11 mouse cellular contexts compared by ENCODE assay signal in the genomic region with DNA sequence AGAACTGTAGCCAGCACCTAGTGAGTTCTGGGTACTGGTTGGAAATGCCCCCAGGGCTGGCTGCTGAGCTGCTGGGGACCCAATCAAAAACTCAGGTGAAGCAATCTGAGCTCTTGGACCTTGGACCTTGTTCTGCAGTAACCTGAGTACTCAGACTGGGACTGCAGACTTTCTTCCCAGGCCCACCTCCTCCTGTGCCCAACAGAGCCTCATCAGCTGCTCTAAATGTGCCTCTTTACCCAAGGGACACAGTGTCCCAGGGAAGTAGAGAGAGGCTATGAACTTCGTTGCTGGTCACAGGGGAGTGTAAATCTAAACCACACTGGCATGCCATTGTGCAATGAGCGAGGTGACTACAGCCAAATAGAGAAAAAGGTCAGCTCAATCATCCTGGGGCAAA.
DNase-seq lines count a peak whose midpoint lies in the region; ATAC-seq and TF ChIP-seq lines count a peak whose summit lies in the region.
"Had no signal": no experiment of that assay in that cellular context is flagged by ENCODE, and none has a peak within 500 bp of the region (broad histone marks: within the 10 kb centered on the region; RNA-seq: fewer than 3 reads in every experiment).

No protein-coding gene starts in this region.

- H3K9me3 ChIP-seq in intestine, embryonic 15.5 days = no peaks in the 10 kb centered on the region
- no peaks in the 10 kb centered on the region for H3K9me3 ChIP-seq in stomach, embryonic 14.5 days (ENCODE audit: control insufficient read depth, low read depth, low read length)
- H3K9me3 ChIP-seq in hindbrain, embryonic 12.5 days (replicated peaks) = no peaks in the 10 kb centered on the region
- no peaks in the 10 kb centered on the region for H3K9me3 ChIP-seq in forebrain, embryonic 12.5 days

- H3K79me2 ChIP-seq in heart, adult 2 months (replicated peaks; ENCODE audit: control insufficient read depth, insufficient read depth, low read length) = no peaks in the 10 kb centered on the region

- WGBS in heart, adult 2 months = 43% methylated on average over 2 of the region's 2 CpGs
- 38% methylated on average over 2 of the region's 2 CpGs for WGBS in intestine, embryonic 15.5 days
- WGBS in stomach, embryonic 14.5 days = 53% methylated on average over 2 of the region's 2 CpGs
- WGBS in hindbrain, embryonic 12.5 days = 58% methylated on average over 2 of the region's 2 CpGs
- 69% methylated on average over 2 of the region's 2 CpGs for WGBS in forebrain, embryonic 12.5 days

- no peaks in the 10 kb centered on the region for H3K27me3 ChIP-seq in heart, adult 2 months (ENCODE audit: control insufficient read depth, insufficient read depth, low read length)
- no peaks in the 10 kb centered on the region for H3K27me3 ChIP-seq in intestine, embryonic 15.5 days (replicated peaks)
- no peaks in the 10 kb centered on the region for H3K27me3 ChIP-seq in stomach, embryonic 14.5 days (ENCODE audit: control insufficient read depth, insufficient read depth, low read length)
- H3K27me3 ChIP-seq in hindbrain, embryonic 12.5 days = peaks cover 3% of the 10 kb centered on the region; the same call in 1 of the 2 replicates
- no peaks in the 10 kb centered on the region for H3K27me3 ChIP-seq in forebrain, embryonic 12.5 days

- peaks cover 8% of the 10 kb centered on the region for H3K4me1 ChIP-seq in heart, adult 2 months (ENCODE audit: control insufficient read depth, insufficient read depth, low read length)
- peaks cover 17% of the 10 kb centered on the region for H3K4me1 ChIP-seq in intestine, embryonic 15.5 days (replicated peaks)
- H3K4me1 ChIP-seq in stomach, embryonic 14.5 days (ENCODE audit: control insufficient read depth, insufficient read depth, low read length) = peaks cover 11% of the 10 kb centered on the region
- peaks cover 19% of the 10 kb centered on the region for H3K4me1 ChIP-seq in hindbrain, embryonic 12.5 days
- peaks cover 23% of the 10 kb centered on the region for H3K4me1 ChIP-seq in forebrain, embryonic 12.5 days

- H3K4me3 ChIP-seq in heart, adult 2 months = no peak overlapping the region
- no peak overlapping the region for H3K4me3 ChIP-seq in intestine, embryonic 15.5 days (replicated peaks)
- H3K4me3 ChIP-seq in stomach, embryonic 14.5 days (ENCODE audit: low read depth, low read length) = no peak overlapping the region
- no peak overlapping the region for H3K4me3 ChIP-seq in hindbrain, embryonic 12.5 days
- no peak overlapping the region for H3K4me3 ChIP-seq in forebrain, embryonic 12.5 days (replicated peaks)

- ATAC-seq in intestine, embryonic 15.5 days = peak; percentile 92
- ATAC-seq in stomach, embryonic 14.5 days (ENCODE audit: insufficient number of reproducible peaks, insufficient read depth, low FRiP score, low read depth) = peak; percentile 64
- ATAC-seq in hindbrain, embryonic 12.5 days (ENCODE audit: low FRiP score) = no peak
- no peak for ATAC-seq in forebrain, embryonic 12.5 days (ENCODE audit: low FRiP score)
- ATAC-seq: hindbrain, embryonic 16.5 days had no signal

- H3K27ac ChIP-seq in heart, adult 2 months = no peak overlapping the region
- H3K27ac ChIP-seq in intestine, embryonic 15.5 days = 0 out of 2 replicates have a peak overlapping the region, but pooled peaks have one; percentile 37
- no peak overlapping the region for H3K27ac ChIP-seq in stomach, embryonic 14.5 days (ENCODE audit: low read length)
- H3K27ac ChIP-seq in hindbrain, embryonic 12.5 days = no peak overlapping the region
- H3K27ac ChIP-seq in forebrain, embryonic 12.5 days = no peak overlapping the region
- H3K27ac ChIP-seq: macrophage had no signal

- TF ChIP-seq CTCF in heart, adult 2 months (IDR thresholded peaks at IDR 0.05) = no peak

- intact Hi-C loops in heart, adult 2 months (cut with DNase I) = loop anchor here (10.0 kb wide), 1 partner anchor 277 kb away; no protein-coding TSS in a partner anchor

- no peak for TF ChIP-seq POLR2A in heart, adult 2 months (IDR thresholded peaks at IDR 0.05; ENCODE audit: insufficient read depth, low read depth, low read length)

- no peak overlapping the region for H3K9ac ChIP-seq in heart, adult 2 months (ENCODE audit: low read depth, low read length)
- H3K9ac ChIP-seq in intestine, embryonic 15.5 days = no peak overlapping the region
- no peak overlapping the region for H3K9ac ChIP-seq in stomach, embryonic 14.5 days (replicated peaks; ENCODE audit: low read depth, low read length)
- H3K9ac ChIP-seq in hindbrain, embryonic 12.5 days = no peak overlapping the region
- H3K9ac ChIP-seq in forebrain, embryonic 12.5 days = no peak overlapping the region

- no peak overlapping the region for H3K4me2 ChIP-seq in intestine, embryonic 15.5 days (replicated peaks)
- no peak overlapping the region for H3K4me2 ChIP-seq in stomach, embryonic 14.5 days (replicated peaks; ENCODE audit: low read depth, low read length)
- no peak overlapping the region for H3K4me2 ChIP-seq in hindbrain, embryonic 12.5 days (replicated peaks)
- no peak overlapping the region for H3K4me2 ChIP-seq in forebrain, embryonic 12.5 days

- no peaks in the 10 kb centered on the region for H3K36me3 ChIP-seq in heart, adult 2 months (ENCODE audit: control insufficient read depth, insufficient read depth, low read length)
- no peaks in the 10 kb centered on the region for H3K36me3 ChIP-seq in intestine, embryonic 15.5 days
- H3K36me3 ChIP-seq in stomach, embryonic 14.5 days (ENCODE audit: control insufficient read depth, insufficient read depth, low read length) = no peaks in the 10 kb centered on the region
- H3K36me3 ChIP-seq in hindbrain, embryonic 12.5 days = no peaks in the 10 kb centered on the region
- no peaks in the 10 kb centered on the region for H3K36me3 ChIP-seq in forebrain, embryonic 12.5 days (replicated peaks)

- peak; percentile 57; the same call in 1 of the 2 replicates for TF ChIP-seq EP300 in heart, adult 2 months (IDR thresholded peaks at IDR 0.05; ENCODE audit: insufficient read depth, low read depth, low read length)

- DNase-seq in heart, adult 2 months = peak in 1 of 2 experiments; percentile 21
- no peak for DNase-seq in heart, adult 9 months (ENCODE audit: low spot score in 2 of 2)
- DNase-seq in kidney, postnatal 14 days = peak; percentile 78
- DNase-seq in Muller cell, postnatal 12 days (ENCODE audit: inconsistent ontology term) = no peak
- DNase-seq: right cerebral cortex, postnatal 14 days had no signal

Comparison
In these comparisons a context has a peak if more than half of its experiments do, and no peak if none do; other contexts are left out.
1. ATAC-seq: peak in intestine, embryonic 15.5 days (single experiment) and stomach, embryonic 14.5 days (single experiment); none in hindbrain, embryonic 12.5 days (single experiment) and forebrain, embryonic 12.5 days (single experiment).